Mouse (Mus musculus): Measurements from ENCODE around the gene Tshz2. TPM values are rescaled to one million over a fixed set of nuclear protein-coding genes. Genes with fewer than 3 reads are reported as not detected.

Tshz2 gene
- polyA plus RNA-seq, 1 experiment from 2014 or later: 2.3 TPM

- H3K4me2 ChIP-seq (ENCODE audit: low read depth, low read length): no peak overlapping the region
- H3K27ac ChIP-seq (replicated peaks; ENCODE audit: low read depth, low read length): no peak overlapping the region
- DNase-seq (ENCODE audit: low spot score) (no peak), ATAC-seq (replicated peaks; ENCODE audit: insufficient number of reproducible peaks, low FRiP score, low TSS enrichment, low read depth) (no peak)
- no peak overlapping the region for H3K9ac ChIP-seq (replicated peaks; ENCODE audit: low read length)
- H3K4me3 ChIP-seq (ENCODE audit: low read depth, low read length): no peak overlapping the region
- no peaks in the 10 kb centered on the region for H3K9me3 ChIP-seq (replicated peaks; ENCODE audit: control insufficient read depth, low read length)
- H3K4me1 ChIP-seq (ENCODE audit: control insufficient read depth, insufficient read depth, low read length): peaks cover 2% of the 10 kb centered on the region; the same call in 1 of the 2 replicates
- no peaks in the 10 kb centered on the region for H3K36me3 ChIP-seq (replicated peaks; ENCODE audit: control insufficient read depth, insufficient read depth, low read depth, low read length)
- WGBS: 78% methylated on average over 5 of the region's 5 CpGs
- no peaks in the 10 kb centered on the region for H3K27me3 ChIP-seq (ENCODE audit: control insufficient read depth, insufficient read depth, low read length)
Observed at GRCm38 (mm10) chr2:169787381-169787780, 154.6 kb downstream of the Tshz2 start.

DNA sequence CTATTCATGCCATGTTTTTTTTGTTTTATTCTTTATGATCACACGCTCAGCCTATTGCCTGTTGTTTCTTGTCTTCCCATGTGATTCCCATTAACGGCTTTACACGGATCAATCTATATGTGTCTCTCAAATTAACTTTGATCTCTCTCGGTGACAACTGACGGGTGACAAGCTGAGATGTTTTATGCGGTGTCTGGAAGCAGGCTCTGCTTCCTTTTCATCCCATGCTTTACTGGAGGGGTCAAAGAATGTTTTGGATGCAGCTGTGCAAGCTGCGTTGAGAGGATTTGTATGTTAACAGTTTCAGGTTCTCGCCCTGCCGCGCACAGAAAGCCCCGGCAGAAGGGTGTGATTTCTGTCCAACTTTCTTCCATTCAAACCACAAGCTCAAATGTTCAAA, 155.1 kb downstream of the Tshz2 start:
- H3K9me3 ChIP-seq (replicated peaks; ENCODE audit: control insufficient read depth, low read length): no peaks in the 10 kb centered on the region
- 60% methylated on average over 11 of the region's 11 CpGs for WGBS
- no peak overlapping the region for H3K4me3 ChIP-seq (ENCODE audit: low read depth, low read length)
- H3K27ac ChIP-seq (replicated peaks; ENCODE audit: low read depth, low read length): no peak overlapping the region
- ATAC-seq (replicated peaks; ENCODE audit: insufficient number of reproducible peaks, low FRiP score, low TSS enrichment, low read depth) (no peak), DNase-seq (ENCODE audit: low spot score) (no peak)
- peaks cover 2% of the 10 kb centered on the region; the same call in 1 of the 2 replicates for H3K4me1 ChIP-seq (ENCODE audit: control insufficient read depth, insufficient read depth, low read length)
- H3K9ac ChIP-seq (replicated peaks; ENCODE audit: low read length): no peak overlapping the region
- H3K27me3 ChIP-seq (ENCODE audit: control insufficient read depth, insufficient read depth, low read length): no peaks in the 10 kb centered on the region
- H3K4me2 ChIP-seq (ENCODE audit: low read depth, low read length): no peak overlapping the region
- no peaks in the 10 kb centered on the region for H3K36me3 ChIP-seq (replicated peaks; ENCODE audit: control insufficient read depth, insufficient read depth, low read depth, low read length)

DNA sequence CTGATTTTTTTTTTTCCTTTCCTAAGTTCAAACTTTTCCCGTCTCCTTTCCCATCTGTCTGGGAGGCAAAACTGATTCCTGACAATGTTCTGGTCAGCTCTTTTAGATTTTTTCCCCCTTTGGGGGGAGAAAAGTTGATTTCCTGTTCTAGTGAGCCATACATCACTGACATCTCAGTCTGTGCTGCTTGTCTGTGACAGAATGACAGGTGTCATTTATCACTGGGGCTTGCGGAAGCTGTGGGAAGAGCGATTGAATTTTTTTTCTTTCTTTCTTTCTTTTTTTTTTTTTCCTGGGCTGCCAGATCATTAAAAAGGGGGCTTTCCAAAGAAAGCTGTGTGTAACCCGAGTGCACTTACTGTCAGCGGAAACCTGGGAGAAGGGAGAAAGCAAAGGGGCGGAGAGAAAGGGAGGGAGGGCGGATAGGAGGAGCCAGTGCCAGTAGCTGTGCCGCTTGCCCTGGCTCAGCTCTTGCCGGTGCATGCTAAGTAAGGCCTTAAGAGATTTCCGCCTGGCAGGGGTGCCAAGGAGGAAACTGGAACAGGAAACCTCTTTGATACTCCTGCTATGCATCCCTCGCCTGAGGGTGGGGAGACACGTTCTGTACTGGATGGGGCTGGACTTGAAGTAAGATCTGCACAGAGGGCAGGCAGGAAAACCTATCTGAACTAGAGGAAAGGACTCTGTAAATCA, 157.8 kb downstream of the Tshz2 start:
- H3K4me1 ChIP-seq (ENCODE audit: control insufficient read depth, insufficient read depth, low read length): peaks cover 2% of the 10 kb centered on the region; the same call in 1 of the 2 replicates
- no peaks in the 10 kb centered on the region for H3K9me3 ChIP-seq (replicated peaks; ENCODE audit: control insufficient read depth, low read length)
- DNase-seq (ENCODE audit: low spot score) (peak; percentile 86), ATAC-seq (replicated peaks; ENCODE audit: insufficient number of reproducible peaks, low FRiP score, low TSS enrichment, low read depth) (peak; percentile 83)
- no peak overlapping the region for H3K27ac ChIP-seq (replicated peaks; ENCODE audit: low read depth, low read length)
- no peaks in the 10 kb centered on the region for H3K36me3 ChIP-seq (replicated peaks; ENCODE audit: control insufficient read depth, insufficient read depth, low read depth, low read length)
- peak overlapping the region; percentile 43 for H3K4me2 ChIP-seq (ENCODE audit: low read depth, low read length)
- H3K4me3 ChIP-seq (ENCODE audit: low read depth, low read length): peak overlapping the region; percentile 21
- no peaks in the 10 kb centered on the region for H3K27me3 ChIP-seq (ENCODE audit: control insufficient read depth, insufficient read depth, low read length)
- peak overlapping the region; percentile 62 for H3K9ac ChIP-seq (replicated peaks; ENCODE audit: low read length)
- WGBS: 1% methylated on average over 12 of the region's 12 CpGs

GRCm38 (mm10) chr2:169792706-169793105, 159.9 kb downstream of the Tshz2 start:
- Histone ChIP-seq H3K27ac (replicated peaks; ENCODE audit: low read depth, low read length) (no peak overlapping the region), H3K36me3 (replicated peaks; ENCODE audit: control insufficient read depth, insufficient read depth, low read depth, low read length) (no peaks in the 10 kb centered on the region), H3K9me3 (replicated peaks; ENCODE audit: control insufficient read depth, low read length) (no peaks in the 10 kb centered on the region), H3K9ac (replicated peaks; ENCODE audit: low read length) (no peak overlapping the region), H3K4me3 (ENCODE audit: low read depth, low read length) (no peak overlapping the region), H3K4me2 (ENCODE audit: low read depth, low read length) (no peak overlapping the region), H3K4me1 (ENCODE audit: control insufficient read depth, insufficient read depth, low read length) (peaks cover 2% of the 10 kb centered on the region; the same call in 1 of the 2 replicates), H3K27me3 (ENCODE audit: control insufficient read depth, insufficient read depth, low read length) (no peaks in the 10 kb centered on the region)
- 51% methylated on average over 3 of the region's 3 CpGs for WGBS
- ATAC-seq (replicated peaks; ENCODE audit: insufficient number of reproducible peaks, low FRiP score, low TSS enrichment, low read depth) (no peak), DNase-seq (ENCODE audit: low spot score) (no peak)

DNA sequence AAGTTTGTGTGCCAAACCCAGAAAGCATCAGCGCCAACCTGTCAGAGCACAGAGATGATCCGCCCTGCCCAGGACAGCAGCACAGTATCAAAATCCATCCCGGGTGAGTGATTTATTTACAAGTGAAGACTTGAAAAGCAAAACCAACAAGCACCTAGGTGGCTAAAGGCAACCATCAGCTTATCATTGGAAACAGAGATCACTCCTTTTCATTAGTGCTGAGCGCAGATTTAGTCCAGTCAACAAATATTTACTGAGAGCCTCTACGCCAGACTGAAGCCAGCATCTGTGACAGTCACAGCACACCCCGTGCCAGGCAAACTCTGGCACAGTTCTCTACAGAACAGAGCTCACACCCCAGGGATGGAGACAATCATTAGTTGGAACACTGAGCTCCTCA, 169.4 kb downstream of the Tshz2 start:
- 91% methylated on average over 6 of the region's 6 CpGs for whole genome bisulfite sequencing
- no peak overlapping the region for H3K4me3 ChIP-seq (ENCODE audit: low read depth, low read length)
- no peak overlapping the region for H3K27ac ChIP-seq (replicated peaks; ENCODE audit: low read depth, low read length)
- no peaks in the 10 kb centered on the region for H3K36me3 ChIP-seq (replicated peaks; ENCODE audit: control insufficient read depth, insufficient read depth, low read depth, low read length)
- H3K9ac ChIP-seq (replicated peaks; ENCODE audit: low read length): no peak overlapping the region
- H3K4me2 ChIP-seq (ENCODE audit: low read depth, low read length): no peak overlapping the region
- ATAC-seq (replicated peaks; ENCODE audit: insufficient number of reproducible peaks, low FRiP score, low TSS enrichment, low read depth) (no peak), DNase-seq (ENCODE audit: low spot score) (no peak)
- H3K9me3 ChIP-seq (replicated peaks; ENCODE audit: control insufficient read depth, low read length): no peaks in the 10 kb centered on the region
- no peaks in the 10 kb centered on the region for H3K4me1 ChIP-seq (ENCODE audit: control insufficient read depth, insufficient read depth, low read length)
- no peaks in the 10 kb centered on the region for H3K27me3 ChIP-seq (ENCODE audit: control insufficient read depth, insufficient read depth, low read length)

GRCm38 (mm10) chr2:169804380-169804779, 171.6 kb downstream of the Tshz2 start:
- Histone ChIP-seq H3K4me1 (ENCODE audit: control insufficient read depth, insufficient read depth, low read length) (no peaks in the 10 kb centered on the region), H3K27me3 (ENCODE audit: control insufficient read depth, insufficient read depth, low read length) (no peaks in the 10 kb centered on the region), H3K9me3 (replicated peaks; ENCODE audit: control insufficient read depth, low read length) (no peaks in the 10 kb centered on the region), H3K27ac (replicated peaks; ENCODE audit: low read depth, low read length) (no peak overlapping the region), H3K9ac (replicated peaks; ENCODE audit: low read length) (no peak overlapping the region), H3K36me3 (replicated peaks; ENCODE audit: control insufficient read depth, insufficient read depth, low read depth, low read length) (no peaks in the 10 kb centered on the region), H3K4me2 (ENCODE audit: low read depth, low read length) (no peak overlapping the region), H3K4me3 (ENCODE audit: low read depth, low read length) (no peak overlapping the region)
- DNase-seq (ENCODE audit: low spot score): peak; percentile 67
- 45% methylated on average over 5 of the region's 5 CpGs for whole genome bisulfite sequencing
- no peak for ATAC-seq (replicated peaks; ENCODE audit: insufficient number of reproducible peaks, low FRiP score, low TSS enrichment, low read depth)

DNA sequence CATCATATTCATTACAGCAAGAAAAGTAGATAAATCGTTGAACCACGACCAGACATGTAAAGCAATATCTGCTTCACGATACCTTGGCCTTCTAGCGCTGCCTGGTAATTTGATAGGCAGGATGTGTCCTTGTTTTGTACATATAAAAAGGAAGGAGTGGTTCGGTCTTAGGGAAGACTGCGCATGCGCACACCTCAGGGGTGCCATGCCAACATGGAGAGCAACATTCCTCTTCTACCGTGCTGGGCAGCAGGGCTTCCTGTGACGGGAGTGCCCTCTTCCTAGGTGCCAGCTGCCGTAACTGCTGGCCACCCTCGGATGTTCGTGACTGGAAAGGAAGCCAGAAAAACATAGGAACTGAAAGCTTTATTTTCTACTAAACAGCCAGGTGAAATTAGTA, 172.7 kb downstream of the Tshz2 start:
- Histone ChIP-seq H3K27me3 (ENCODE audit: control insufficient read depth, insufficient read depth, low read length) (no peaks in the 10 kb centered on the region), H3K9ac (replicated peaks; ENCODE audit: low read length) (no peak overlapping the region), H3K4me2 (ENCODE audit: low read depth, low read length) (no peak overlapping the region), H3K36me3 (replicated peaks; ENCODE audit: control insufficient read depth, insufficient read depth, low read depth, low read length) (no peaks in the 10 kb centered on the region), H3K27ac (replicated peaks; ENCODE audit: low read depth, low read length) (no peak overlapping the region), H3K9me3 (replicated peaks; ENCODE audit: control insufficient read depth, low read length) (no peaks in the 10 kb centered on the region), H3K4me1 (ENCODE audit: control insufficient read depth, insufficient read depth, low read length) (no peaks in the 10 kb centered on the region), H3K4me3 (ENCODE audit: low read depth, low read length) (no peak overlapping the region)
- ATAC-seq (replicated peaks; ENCODE audit: insufficient number of reproducible peaks, low FRiP score, low TSS enrichment, low read depth) (no peak), DNase-seq (ENCODE audit: low spot score) (no peak)
- WGBS: 86% methylated on average over 12 of the region's 12 CpGs

GRCm38 (mm10) chr2:169811589-169811988, 178.8 kb downstream of the Tshz2 start:
- Histone ChIP-seq H3K4me2 (ENCODE audit: low read depth, low read length) (no peak overlapping the region), H3K4me3 (ENCODE audit: low read depth, low read length) (no peak overlapping the region), H3K9ac (replicated peaks; ENCODE audit: low read length) (no peak overlapping the region), H3K27me3 (ENCODE audit: control insufficient read depth, insufficient read depth, low read length) (no peaks in the 10 kb centered on the region), H3K4me1 (ENCODE audit: control insufficient read depth, insufficient read depth, low read length) (no peaks in the 10 kb centered on the region), H3K36me3 (replicated peaks; ENCODE audit: control insufficient read depth, insufficient read depth, low read depth, low read length) (no peaks in the 10 kb centered on the region), H3K9me3 (replicated peaks; ENCODE audit: control insufficient read depth, low read length) (no peaks in the 10 kb centered on the region), H3K27ac (replicated peaks; ENCODE audit: low read depth, low read length) (no peak overlapping the region)
- DNase-seq (ENCODE audit: low spot score): peak; percentile 61
- no peak for ATAC-seq (replicated peaks; ENCODE audit: insufficient number of reproducible peaks, low FRiP score, low TSS enrichment, low read depth)
- 54% methylated on average over 5 of the region's 5 CpGs for WGBS
